Mouse (Mus musculus) limb, embryonic 12.5 days (tissue): ENCODE measurements around the gene Olfr600. TPM values are rescaled to one million over a fixed set of nuclear protein-coding genes. Genes with fewer than 3 reads are reported as not detected.
"Not testable (repeated sequence)": the region's sequence is repeated elsewhere in the genome, so short reads cannot be mapped to it uniquely, and the experiment has no call there.

Experiments used
- ATAC-seq: fragments of 200-750 bp; cut with Nextera tagmentation; 2 replicates; pipeline ENCODE4 v1.8.0; 2017; ENCODE audit warnings: low read depth, moderate TSS enrichment; ENCODE audit not compliant: insufficient number of reproducible peaks, insufficient read depth, low FRiP score, low TSS enrichment
- H3K27ac ChIP-seq: fragments of 300-500 bp; sonication (generic); 2 replicates; pipeline ENCODE4 v1.5.1; 2016; ENCODE audit warnings: mild to moderate bottlenecking, moderate library complexity
- H3K27me3 ChIP-seq: fragments of 300-500 bp; sonication (generic); 2 replicates; pipeline ENCODE4 v1.6.1; 2016; ENCODE audit warnings: mild to moderate bottlenecking, moderate library complexity
- H3K36me3 ChIP-seq: fragments of 300-500 bp; sonication (generic); 2 replicates; pipeline ENCODE4 v1.6.1; 2016; ENCODE audit warnings: mild to moderate bottlenecking, moderate library complexity
- H3K4me1 ChIP-seq: fragments of 300-500 bp; sonication (generic); replicated peaks from 2 replicates; pipeline ENCODE4 v1.6.1; 2016
- H3K4me2 ChIP-seq: fragments of 300-500 bp; sonication (generic); 2 replicates; pipeline ENCODE4 v1.6.1; 2016; ENCODE audit warnings: mild to moderate bottlenecking, moderate library complexity
- H3K4me3 ChIP-seq: fragments of 300-500 bp; sonication (generic); replicated peaks from 2 replicates; pipeline ENCODE4 v1.5.1; 2016; ENCODE audit warnings: mild to moderate bottlenecking
- H3K9ac ChIP-seq: fragments of 300-500 bp; sonication (generic); replicated peaks from 2 replicates; pipeline ENCODE4 v1.6.1; 2016; ENCODE audit warnings: mild to moderate bottlenecking, moderate library complexity
- H3K9me3 ChIP-seq: fragments of 300-500 bp; sonication (generic); 2 replicates; pipeline ENCODE4 v1.6.1; 2016; ENCODE audit warnings: mild to moderate bottlenecking, moderate library complexity
- WGBS: fragments of 180-500 bp; shearing (Covaris S2); methylation state at CpG from one replicate; pipeline ENCODE4 v1.1.7; 2016; 5-methylcytosine and 5-hydroxymethylcytosine counted together
- polyA plus RNA-seq: library from polyadenylated mRNA; unstranded; fragments of >200 nt; fragmentation: Nextera tagmentation; extraction: Ambion mirVana; gene quantifications from 2 replicates; pipeline ENCODE4 v1.2.1, GENCODE M21; 2016

Olfr600 gene
- not detected in 2 replicates for polyA plus RNA-seq

DNA sequence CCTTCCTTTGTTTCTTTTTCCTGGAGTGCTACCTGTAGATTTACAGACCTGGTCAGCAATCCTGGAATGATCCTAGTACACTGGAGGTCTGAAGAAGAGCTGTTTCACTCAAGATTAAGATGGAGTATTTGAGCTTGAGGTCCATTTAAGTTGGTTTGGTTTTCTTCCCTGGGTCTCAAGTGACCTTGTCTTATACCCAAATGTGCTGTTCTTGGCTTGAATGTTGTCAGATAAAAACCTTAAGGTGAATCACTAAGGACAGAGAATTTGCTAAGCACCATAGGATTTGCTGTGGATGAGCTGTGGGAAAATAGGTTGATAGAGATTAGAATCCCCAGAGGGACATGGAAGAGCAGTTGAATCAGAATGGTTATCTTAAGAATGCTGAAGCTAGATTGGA lies at the start of gene Olfr600:
Olfr600 (minus strand) TSS at position 101 of the 400 bp plus-strand sequence.
- no peak within 1 kb of the TSS for H3K4me2 ChIP-seq
- no peaks in the 10 kb centered on the region for H3K9me3 ChIP-seq
- H3K27ac ChIP-seq = no peak within 1 kb of the TSS
- H3K4me3 ChIP-seq = no peak within 1 kb of the TSS
- H3K4me1 ChIP-seq = no peaks in the 10 kb centered on the region
- H3K27me3 ChIP-seq = no peaks in the 10 kb centered on the region
- ATAC-seq = no peak
- no peaks in the 10 kb centered on the region for H3K36me3 ChIP-seq
- no peak within 1 kb of the TSS for H3K9ac ChIP-seq

DNA sequence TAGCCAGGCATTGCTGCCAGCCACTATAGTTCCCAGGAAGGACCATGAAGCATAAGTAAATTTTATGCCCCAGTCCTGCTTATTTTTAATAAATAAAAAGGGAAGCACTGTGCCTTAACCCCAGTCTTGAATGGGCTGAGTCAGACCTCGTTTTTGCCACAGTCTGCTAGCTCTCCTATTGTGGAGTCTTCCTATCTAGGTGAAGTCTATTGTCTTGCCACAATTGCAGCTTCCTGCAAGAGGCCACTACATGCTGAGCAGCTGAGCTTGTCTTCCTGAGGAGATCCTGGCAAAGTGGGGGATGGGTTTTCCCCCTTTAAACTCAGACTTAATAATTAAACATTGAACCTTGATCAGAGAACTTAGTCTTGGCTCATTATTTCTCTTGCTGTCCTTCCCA lies 49.5 kb upstream of the Olfr600 start:
- no peaks in the 10 kb centered on the region for H3K36me3 ChIP-seq
- 24% methylated on average over 1 of the region's 1 CpGs for WGBS
- H3K27me3 ChIP-seq = no peaks in the 10 kb centered on the region
- H3K4me3 ChIP-seq = no peak overlapping the region
- no peaks in the 10 kb centered on the region for H3K4me1 ChIP-seq
- no peak overlapping the region for H3K9ac ChIP-seq
- no peak overlapping the region for H3K4me2 ChIP-seq
- no peaks in the 10 kb centered on the region for H3K9me3 ChIP-seq
- no peak overlapping the region for H3K27ac ChIP-seq
- no peak for ATAC-seq

- no peaks in the 10 kb centered on the region for H3K36me3 ChIP-seq
- no peaks in the 10 kb centered on the region for H3K4me1 ChIP-seq
- H3K4me2 ChIP-seq = no peak overlapping the region
- ATAC-seq = no peak
- H3K27me3 ChIP-seq = no peaks in the 10 kb centered on the region
- H3K9me3 ChIP-seq = no peaks in the 10 kb centered on the region
- no peak overlapping the region for H3K27ac ChIP-seq
- no peak overlapping the region for H3K9ac ChIP-seq
- no peak overlapping the region for H3K4me3 ChIP-seq
Observed at GRCm38 (mm10) chr7:103397758-103398157, 48.3 kb upstream of the Olfr600 start.

- Histone ChIP-seq H3K36me3 (no peaks in the 10 kb centered on the region), H3K27ac (no peak within 1 kb of the TSS), H3K4me2 (no peak within 1 kb of the TSS), H3K9ac (no peak within 1 kb of the TSS), H3K9me3 (no peaks in the 10 kb centered on the region), H3K4me3 (no peak within 1 kb of the TSS), H3K27me3 (no peaks in the 10 kb centered on the region), H3K4me1 (no peaks in the 10 kb centered on the region)
- ATAC-seq = no peak
Observed at GRCm38 (mm10) chr7:103386077-103386476, 36.6 kb upstream of the Olfr600 start, which contains the start of gene Olfr603. Gene Olfr603, minus strand, starts transcription at chr7:103386177.

GRCm38 (mm10) chr7:103362555-103362954 lies 13.1 kb upstream of the Olfr600 start, which contains the start of gene Olfr601:
Gene Olfr601, minus strand, starts transcription at chr7:103362655.
- Histone ChIP-seq H3K36me3 (no peaks in the 10 kb centered on the region), H3K27ac (no peak within 1 kb of the TSS), H3K4me2 (no peak within 1 kb of the TSS), H3K9me3 (no peaks in the 10 kb centered on the region), H3K4me1 (no peaks in the 10 kb centered on the region), H3K4me3 (no peak within 1 kb of the TSS), H3K9ac (no peak within 1 kb of the TSS), H3K27me3 (no peaks in the 10 kb centered on the region)
- no peak for ATAC-seq
- WGBS = 90% methylated on average over 1 of the region's 1 CpGs

DNA sequence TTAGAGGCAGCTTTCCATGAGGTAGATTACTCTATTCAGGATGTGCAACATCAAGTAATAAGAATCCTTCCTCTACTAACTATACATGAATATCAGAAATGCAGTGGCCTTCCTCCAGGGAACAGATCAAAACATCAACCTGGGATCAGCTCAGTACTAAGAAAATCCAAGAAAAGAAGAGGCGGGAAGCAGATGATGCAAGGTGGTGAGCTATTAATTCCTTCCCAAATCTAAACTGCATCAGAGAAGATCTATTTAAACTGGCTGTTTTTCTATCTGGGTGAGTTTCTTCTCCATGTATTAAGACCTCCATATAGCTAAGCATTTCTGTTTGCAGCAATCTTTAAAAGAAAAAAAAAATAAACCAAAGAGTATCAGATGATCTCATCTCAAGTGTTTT lies 13.9 kb downstream of the Olfr600 start, which contains the start of gene Olfr599:
Olfr599 (plus strand) TSS at position 301 of the 400 bp plus-strand sequence.
- WGBS = 89% methylated on average over 1 of the region's 1 CpGs
- H3K36me3 ChIP-seq = no peaks in the 10 kb centered on the region

GRCm38 (mm10) chr7:103323268-103323667 lies 26.2 kb downstream of the Olfr600 start, which contains the start of gene Olfr598:
Gene Olfr598, plus strand, starts transcription at chr7:103323568.
- Histone ChIP-seq H3K4me2 (no peak within 1 kb of the TSS), H3K4me1 (no peaks in the 10 kb centered on the region), H3K36me3 (no peaks in the 10 kb centered on the region), H3K9me3 (no peaks in the 10 kb centered on the region), H3K27ac (no peak within 1 kb of the TSS), H3K4me3 (no peak within 1 kb of the TSS), H3K9ac (no peak within 1 kb of the TSS), H3K27me3 (no peaks in the 10 kb centered on the region)
- no peak for ATAC-seq

More for the DNA sequence above, 13.9 kb downstream of the Olfr600 start, which contains the start of gene Olfr599:
- no peaks in the 10 kb centered on the region for H3K4me1 ChIP-seq
- H3K9me3 ChIP-seq = no peaks in the 10 kb centered on the region
- ATAC-seq = no peak
- no peaks in the 10 kb centered on the region for H3K27me3 ChIP-seq
- H3K4me2 ChIP-seq = no peak within 1 kb of the TSS
- no peak within 1 kb of the TSS for H3K9ac ChIP-seq
- H3K4me3 ChIP-seq = no peak within 1 kb of the TSS
- H3K27ac ChIP-seq = no peak within 1 kb of the TSS

- not testable (repeated sequence) for H3K9ac ChIP-seq, H3K4me3 ChIP-seq, H3K4me2 ChIP-seq, H3K4me1 ChIP-seq, ATAC-seq, H3K27ac ChIP-seq, H3K36me3 ChIP-seq, H3K9me3 ChIP-seq, H3K27me3 ChIP-seq
- 93% methylated on average over 2 of the region's 2 CpGs for WGBS
Observed at GRCm38 (mm10) chr7:103316015-103316414, 33.5 kb downstream of the Olfr600 start, which contains the start of gene Olfr597. Gene Olfr597, plus strand, starts transcription at chr7:103316315.

DNA sequence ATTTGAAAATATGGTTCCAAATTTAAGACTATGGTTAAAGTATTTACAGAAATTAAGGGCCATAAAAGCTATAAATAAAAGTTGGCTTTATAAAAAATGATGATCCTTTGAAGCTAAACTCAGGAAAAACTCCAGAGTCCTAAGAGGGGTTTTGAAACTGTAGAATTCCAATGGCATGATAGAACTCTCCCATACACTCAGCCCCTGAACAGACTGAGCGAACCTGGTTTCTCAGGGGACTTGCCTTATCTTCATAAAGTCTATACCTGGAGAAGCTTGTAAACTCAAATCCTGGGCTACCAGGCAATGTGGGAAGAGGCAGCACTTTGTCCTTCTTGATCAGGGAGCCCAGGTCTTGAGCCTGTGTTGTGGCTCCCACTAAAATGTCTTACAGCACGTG lies 44.1 kb downstream of the Olfr600 start, which contains the start of gene Olfr596:
Olfr596 (plus strand) TSS at position 301 of the 400 bp plus-strand sequence.
- H3K4me1 ChIP-seq, H3K36me3 ChIP-seq, H3K9me3 ChIP-seq, H3K4me3 ChIP-seq, H3K27me3 ChIP-seq, ATAC-seq, H3K9ac ChIP-seq, H3K27ac ChIP-seq, H3K4me2 ChIP-seq: not testable (repeated sequence)
- WGBS = 93% methylated on average over 2 of the region's 2 CpGs

Other genes starting within 250 kb of the Olfr600 start
- gene Olfr586, start 224.0 kb downstream of the Olfr600 start, polyA plus RNA-seq = not detected in 2 replicates
- not detected in 2 replicates for gene Olfr588-ps1, start 208.8 kb downstream of the Olfr600 start, polyA plus RNA-seq
- not detected in 2 replicates for gene Olfr589, start 193.3 kb downstream of the Olfr600 start, polyA plus RNA-seq
- gene Olfr591, start 171.3 kb downstream of the Olfr600 start, polyA plus RNA-seq = not detected in 2 replicates
- not detected in 2 replicates for gene Olfr592, start 164.9 kb downstream of the Olfr600 start, polyA plus RNA-seq
- not detected in 2 replicates for gene Olfr593, start 137.8 kb downstream of the Olfr600 start, polyA plus RNA-seq
- gene Olfr594, start 132.7 kb downstream of the Olfr600 start, polyA plus RNA-seq = not detected in 2 replicates
- not detected in 2 replicates for gene Usp17ld, start 97.2 kb downstream of the Olfr600 start, polyA plus RNA-seq
- not detected in 2 replicates for gene Olfr596, start 44.0 kb downstream of the Olfr600 start, polyA plus RNA-seq
- gene Olfr597, start 33.4 kb downstream of the Olfr600 start, polyA plus RNA-seq = not detected in 2 replicates
- not detected in 2 replicates for gene Olfr598, start 26.1 kb downstream of the Olfr600 start, polyA plus RNA-seq
- gene Olfr599, start 13.8 kb downstream of the Olfr600 start, polyA plus RNA-seq = not detected in 2 replicates
- not detected in 2 replicates for gene Olfr601, start 13.0 kb upstream of the Olfr600 start, polyA plus RNA-seq
- gene Olfr603, start 36.5 kb upstream of the Olfr600 start, polyA plus RNA-seq = not detected in 2 replicates
- gene Usp17lc, start 65.4 kb upstream of the Olfr600 start, polyA plus RNA-seq = not detected in 2 replicates
- gene Olfr605, start 95.8 kb upstream of the Olfr600 start, polyA plus RNA-seq = not detected in 2 replicates
- not detected in 2 replicates for gene Olfr606, start 99.4 kb upstream of the Olfr600 start, polyA plus RNA-seq
- not detected in 2 replicates for gene Olfr607, start 114.5 kb upstream of the Olfr600 start, polyA plus RNA-seq
- gene Olfr608, start 120.2 kb upstream of the Olfr600 start, polyA plus RNA-seq = not detected in 2 replicates
- gene Olfr609, start 148.4 kb upstream of the Olfr600 start, polyA plus RNA-seq = not detected in 2 replicates
- not detected in 2 replicates for gene Olfr610, start 162.5 kb upstream of the Olfr600 start, polyA plus RNA-seq
- not detected in 2 replicates for gene Olfr611, start 171.2 kb upstream of the Olfr600 start, polyA plus RNA-seq
- gene Olfr612, start 193.0 kb upstream of the Olfr600 start, polyA plus RNA-seq = not detected in 2 replicates
- not detected in 2 replicates for gene Olfr613, start 198.4 kb upstream of the Olfr600 start, polyA plus RNA-seq
- not detected in 2 replicates for gene Olfr615, start 206.4 kb upstream of the Olfr600 start, polyA plus RNA-seq
- not detected in 2 replicates for gene Olfr616, start 219.5 kb upstream of the Olfr600 start, polyA plus RNA-seq
- gene Olfr617, start 223.4 kb upstream of the Olfr600 start, polyA plus RNA-seq = not detected in 2 replicates
- gene Olfr618, start 240.4 kb upstream of the Olfr600 start, polyA plus RNA-seq = not detected in 2 replicates